In genomic region chr14:45219281-45220089, GRCm38 (mm10) we compare ENCODE assay signal across 8 mouse cellular contexts. TPM values are rescaled to one million over a fixed set of nuclear protein-coding genes. Genes with fewer than 3 reads are reported as not detected.
A peak's percentile ranks its signal among the peaks of the same experiment; 100 is the strongest.
DNase-seq lines count a peak whose midpoint lies in the region; ATAC-seq and TF ChIP-seq lines count a peak whose summit lies in the region.

TSS of gene Gpr137c (plus strand) at chr14:45219717.

- peak within 1 kb of the TSS; percentile 72 for H3K4me2 ChIP-seq in hindbrain, postnatal 0 days (ENCODE audit: low read depth, low read length)

- peak within 1 kb of the TSS; percentile 97 for H3K9ac ChIP-seq in hindbrain, postnatal 0 days (replicated peaks; ENCODE audit: low read length)

- H3K9me3 ChIP-seq in hindbrain, postnatal 0 days (ENCODE audit: low read length): no peaks in the 10 kb centered on the region

- peak within 1 kb of the TSS; percentile 98 for H3K27ac ChIP-seq in hindbrain, postnatal 0 days

- DNase-seq in adrenal gland, adult (ENCODE audit: inconsistent age in 2 of 2, low spot score in 1 of 2): peak; percentile 99
- DNase-seq in embryo, embryonic 10 days (ENCODE audit: low spot score): peak; percentile 98
- peak; percentile 97 to 99 for DNase-seq in gastrocnemius, adult 8-10 months (ENCODE audit: low spot score in 2 of 2)
- DNase-seq in hindbrain, postnatal 0 days (ENCODE audit: low spot score): peak; percentile 100
- peak; percentile 98 to 99 for DNase-seq in left cerebral cortex, adult 18-20 months (ENCODE audit: low spot score in 2 of 2)
- DNase-seq in lung, postnatal 4 days: peak; percentile 98 to 99
- peak; percentile 100 for DNase-seq in retina, postnatal 1 day
- peak; percentile 98 for DNase-seq in thymus, postnatal 4 days

- no peaks in the 10 kb centered on the region for H3K36me3 ChIP-seq in hindbrain, postnatal 0 days (ENCODE audit: insufficient read depth, low read length)

- TF ChIP-seq CTCF in hindbrain, postnatal 0 days (IDR thresholded peaks at IDR 0.05; ENCODE audit: low read depth): 0 out of 2 replicates have a peak, but pooled peaks have one; percentile 16

- 0 out of 2 replicates have a peak, but pooled peaks cover 5% of the 10 kb centered on the region for H3K4me1 ChIP-seq in hindbrain, postnatal 0 days (ENCODE audit: insufficient read depth, low read length)

- no peaks in the 10 kb centered on the region for H3K27me3 ChIP-seq in hindbrain, postnatal 0 days (ENCODE audit: insufficient read depth, low read length)

- peak; percentile 99 for ATAC-seq in hindbrain, postnatal 0 days

- under 1% methylated on average over 67 of the region's 86 CpGs for WGBS in hindbrain, postnatal 0 days

- H3K4me3 ChIP-seq in hindbrain, postnatal 0 days (ENCODE audit: low read length): peak within 1 kb of the TSS; percentile 77

RNA-seq across cellular contexts. Expression of gene Gpr137c, which starts in this region (rescaled TPM):
- total RNA-seq in gastrocnemius, adult 8-10 months (2022): 1 to 10 TPM; 1.9 to 5.3 (median 3.2) TPM
- 61.4 and 72.2 TPM in 2 replicates for total RNA-seq in hindbrain, postnatal 0 days (2014; rRNA removed)
- 14.1 and 15.7 TPM in 2 replicates for polyA plus RNA-seq in hindbrain, postnatal 0 days (2015; fragmentation: Nextera tagmentation; extraction: Ambion mirVana)
- 10 to 100 TPM; 30.8 to 33.9 TPM for total RNA-seq in left cerebral cortex, adult 18-20 months (2021)

Comparison
In these comparisons a context has a peak if more than half of its experiments do, and no peak if none do; other contexts are left out.
1. Peak in every context shown above with its lines: DNase-seq, ATAC-seq, H3K4me3 ChIP-seq and H3K27ac ChIP-seq.